Mouse (Mus musculus) liver, embryonic 13.5 days (tissue): ENCODE measurements around the gene Guk1. TPM values are rescaled to one million over a fixed set of nuclear protein-coding genes. Genes with fewer than 3 reads are reported as not detected.

ENCODE experiments used
- ATAC-seq: fragments of 200-750 bp; cut with Nextera tagmentation; 2 replicates; pipeline ENCODE4 v1.8.0; 2017; ENCODE audit warnings: low read depth, mild to moderate bottlenecking, moderate number of reproducible peaks, moderate library complexity
- DNase-seq: peaks from one replicate; pipeline ENCODE4 v3.0.0; 2022
- H3K27ac ChIP-seq: fragments of 300-500 bp; sonication (generic); 2 replicates; pipeline ENCODE4 v1.5.1; 2015; ENCODE audit warnings: moderate library complexity, mild to moderate bottlenecking, inconsistent platforms
- H3K27me3 ChIP-seq: fragments of 300-500 bp; sonication (generic); 2 replicates; pipeline ENCODE4 v1.6.1; 2015; ENCODE audit warnings: mild to moderate bottlenecking, inconsistent platforms
- H3K36me3 ChIP-seq: fragments of 300-500 bp; sonication (generic); 2 replicates; pipeline ENCODE4 v1.6.1; 2015; ENCODE audit warnings: mild to moderate bottlenecking, inconsistent platforms
- H3K4me1 ChIP-seq: fragments of 300-500 bp; sonication (generic); replicated peaks from 2 replicates; pipeline ENCODE4 v1.6.1; 2015; ENCODE audit warnings: inconsistent platforms
- H3K4me2 ChIP-seq: fragments of 300-500 bp; sonication (generic); 2 replicates; pipeline ENCODE4 v1.6.1; 2015; ENCODE audit warnings: inconsistent platforms, mild to moderate bottlenecking, moderate library complexity
- H3K4me3 ChIP-seq: fragments of 300-500 bp; sonication (generic); replicated peaks from 2 replicates; pipeline ENCODE4 v1.5.1; 2015; ENCODE audit warnings: mild to moderate bottlenecking, inconsistent platforms
- H3K9ac ChIP-seq: fragments of 300-500 bp; sonication (generic); 2 replicates; pipeline ENCODE4 v1.6.1; 2015; ENCODE audit warnings: mild to moderate bottlenecking, inconsistent platforms
- H3K9me3 ChIP-seq: fragments of 300-500 bp; sonication (generic); replicated peaks from 2 replicates; pipeline ENCODE4 v1.6.1; 2016; ENCODE audit warnings: inconsistent platforms
- WGBS: fragments of 180-500 bp; shearing (Covaris S2); methylation state at CpG from one replicate; pipeline ENCODE4 v1.1.7; 2015; ENCODE audit not compliant: insufficient replicate concordance; 5-methylcytosine and 5-hydroxymethylcytosine counted together
- polyA plus RNA-seq: library from polyadenylated mRNA; unstranded; fragments of >200 nt; fragmentation: Nextera tagmentation; extraction: Ambion mirVana; gene quantifications from 2 replicates; pipeline ENCODE4 v1.2.1, GENCODE M21; 2015

The Guk1 gene
- polyA plus RNA-seq, 1 experiment from 2014 or later, result 76.4 TPM

- ATAC-seq, result no peak
- H3K27me3 ChIP-seq, result peaks cover 74% of the 10 kb centered on the region
- H3K27ac ChIP-seq, result no peak within 1 kb of the TSS
- no peak within 1 kb of the TSS for H3K9ac ChIP-seq
- no peaks in the 10 kb centered on the region for H3K36me3 ChIP-seq
- no peaks in the 10 kb centered on the region; the same call in 1 of the 2 replicates for H3K4me1 ChIP-seq
- peak within 1 kb of the TSS; percentile 6; the same call in 1 of the 2 replicates for H3K4me2 ChIP-seq
- DNase-seq, result no peak
- H3K4me3 ChIP-seq, result no peak within 1 kb of the TSS; the same call in 1 of the 2 replicates
- no peaks in the 10 kb centered on the region for H3K9me3 ChIP-seq
- 18% methylated on average over 44 of the region's 44 CpGs for WGBS
Observed at GRCm38 (mm10) chr11:59135904-59136452, 56.0 kb downstream of the Guk1 start, which contains the start of gene Obscn. Gene Obscn (minus strand): TSS chr11:59136402.

- ATAC-seq (no peak), DNase-seq (no peak)
- Histone ChIP-seq H3K27ac (no peak overlapping the region), H3K4me3 (no peak overlapping the region; the same call in 1 of the 2 replicates), H3K4me1 (no peaks in the 10 kb centered on the region), H3K9me3 (no peaks in the 10 kb centered on the region), H3K36me3 (no peaks in the 10 kb centered on the region), H3K9ac (no peak overlapping the region), H3K4me2 (0 out of 2 replicates have a peak overlapping the region, but pooled peaks have one; percentile 6), H3K27me3 (peaks cover 78% of the 10 kb centered on the region)
- 11% methylated on average over 55 of the region's 55 CpGs for WGBS
Observed at GRCm38 (mm10) chr11:59135051-59135820, 56.8 kb downstream of the Guk1 start.

GRCm38 (mm10) chr11:59134373-59134997 lies 57.5 kb downstream of the Guk1 start:
- H3K9ac ChIP-seq, result no peak overlapping the region
- ATAC-seq (no peak), DNase-seq (no peak)
- no peaks in the 10 kb centered on the region for H3K9me3 ChIP-seq
- H3K36me3 ChIP-seq, result no peaks in the 10 kb centered on the region
- no peak overlapping the region for H3K4me3 ChIP-seq
- WGBS, result 6% methylated on average over 34 of the region's 35 CpGs
- H3K4me1 ChIP-seq, result no peaks in the 10 kb centered on the region
- H3K27me3 ChIP-seq, result peaks cover 78% of the 10 kb centered on the region
- H3K4me2 ChIP-seq, result no peak overlapping the region; the same call in 1 of the 2 replicates
- no peak overlapping the region for H3K27ac ChIP-seq

Other genes with a start within 250 kb of the Guk1 start
- gene Hist3h2ba, start 243.3 kb downstream of the Guk1 start, polyA plus RNA-seq, result 5.5 and 6.3 TPM in 2 replicates
- 12.3 and 13.7 TPM in 2 replicates for gene Hist3h2a, start 237.5 kb downstream of the Guk1 start, polyA plus RNA-seq
- 0.06 and 0.18 TPM in 2 replicates for gene Trim17, start 237.5 kb downstream of the Guk1 start, polyA plus RNA-seq
- 8.9 and 9.2 TPM in 2 replicates for gene Trim11, start 214.1 kb downstream of the Guk1 start, polyA plus RNA-seq
- 0.23 and 0.35 TPM in 2 replicates for gene Obscn, start 55.8 kb downstream of the Guk1 start, polyA plus RNA-seq
- 12.6 and 13.9 TPM in 2 replicates for gene Iba57, start 28.5 kb downstream of the Guk1 start, polyA plus RNA-seq
- gene Gjc2, start 9.0 kb downstream of the Guk1 start, polyA plus RNA-seq, result 0.05 and 0.07 TPM in 2 replicates
- gene Mrpl55, start 10.3 kb upstream of the Guk1 start, polyA plus RNA-seq, result 69.6 and 75.8 TPM in 2 replicates
- 26.2 and 26.8 TPM in 2 replicates for gene 2310033P09Rik, start 16.1 kb upstream of the Guk1 start, polyA plus RNA-seq
- 275 and 317 TPM in 2 replicates for gene Arf1, start 36.1 kb upstream of the Guk1 start, polyA plus RNA-seq
- 0.05 TPM in 1 of 2 replicates, not detected in the other for gene Wnt3a, start 98.5 kb upstream of the Guk1 start, polyA plus RNA-seq
- 0.22 and 0.39 TPM in 2 replicates for gene Wnt9a, start 114.7 kb upstream of the Guk1 start, polyA plus RNA-seq
- gene Prss38, start 183.4 kb upstream of the Guk1 start, polyA plus RNA-seq, result not detected in 2 replicates